Mouse (Mus musculus): ENCODE measurements around the gene Mthfsl.
A peak's percentile ranks its signal among the peaks of the same experiment; 100 is the strongest.
"Not testable (repeated sequence)": the region's sequence is repeated elsewhere in the genome, so short reads cannot be mapped to it uniquely, and the experiment has no call there.

The Mthfsl gene

GRCm38 (mm10) chr9:88719989-88720537, at the start of gene Mthfsl:
Gene Mthfsl (minus strand): TSS chr9:88720296.
- peak; percentile 20 for DNase-seq

- not testable (repeated sequence) for DNase-seq
Observed at GRCm38 (mm10) chr9:88769470-88769869, 49.4 kb upstream of the Mthfsl start.

GRCm38 (mm10) chr9:88746687-88747086, 26.6 kb upstream of the Mthfsl start:
- DNase-seq = not testable (repeated sequence)

GRCm38 (mm10) chr9:88746046-88746445, 25.9 kb upstream of the Mthfsl start:
- DNase-seq = not testable (repeated sequence)

DNA sequence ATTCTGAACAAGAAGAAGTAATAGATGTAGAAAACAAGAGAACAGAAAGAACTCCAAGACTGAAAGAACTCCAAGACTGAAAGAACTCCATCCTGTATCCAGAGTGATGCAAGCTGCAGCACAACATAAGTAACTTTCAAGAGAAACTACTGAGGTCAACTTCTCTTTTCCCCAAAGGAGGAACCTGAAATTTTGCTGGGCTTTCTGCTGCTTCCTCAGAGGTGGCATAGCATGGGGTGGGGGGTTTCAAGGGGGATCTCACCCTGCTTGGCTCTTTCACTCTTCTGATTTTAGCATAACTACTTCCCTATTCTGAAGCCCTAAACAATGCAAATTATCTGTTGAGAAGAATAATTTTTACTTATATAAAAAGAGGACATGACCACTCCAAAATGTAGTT, 15.2 kb upstream of the Mthfsl start:
- DNase-seq = not testable (repeated sequence)

- DNase-seq = not testable (repeated sequence)
Observed at GRCm38 (mm10) chr9:88733182-88733581, 13.1 kb upstream of the Mthfsl start.

DNA sequence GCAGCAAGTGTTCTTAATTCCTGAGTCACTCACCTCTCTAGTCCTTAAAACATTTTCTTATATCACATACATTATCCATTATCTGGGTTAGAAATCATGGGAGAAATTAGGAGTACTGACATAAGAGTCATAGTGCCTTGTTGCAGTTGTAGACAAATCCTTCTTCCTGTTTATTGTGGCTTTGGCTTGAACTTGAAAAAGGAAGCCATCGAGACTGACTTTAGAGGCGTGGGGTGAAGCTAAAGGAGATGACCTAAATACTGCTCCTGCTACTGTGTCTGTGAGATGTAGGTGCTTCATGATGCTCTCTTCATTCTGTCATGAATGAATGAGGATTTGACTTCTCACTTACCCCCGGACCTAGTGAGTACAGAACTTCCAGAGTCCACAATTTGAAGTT, 12.2 kb upstream of the Mthfsl start:
- not testable (repeated sequence) for DNase-seq

GRCm38 (mm10) chr9:88731728-88732127, 11.6 kb upstream of the Mthfsl start, which contains the start of gene Bcl2a1d:
Gene Bcl2a1d (minus strand): TSS chr9:88731914.
- DNase-seq = not testable (repeated sequence)

DNA sequence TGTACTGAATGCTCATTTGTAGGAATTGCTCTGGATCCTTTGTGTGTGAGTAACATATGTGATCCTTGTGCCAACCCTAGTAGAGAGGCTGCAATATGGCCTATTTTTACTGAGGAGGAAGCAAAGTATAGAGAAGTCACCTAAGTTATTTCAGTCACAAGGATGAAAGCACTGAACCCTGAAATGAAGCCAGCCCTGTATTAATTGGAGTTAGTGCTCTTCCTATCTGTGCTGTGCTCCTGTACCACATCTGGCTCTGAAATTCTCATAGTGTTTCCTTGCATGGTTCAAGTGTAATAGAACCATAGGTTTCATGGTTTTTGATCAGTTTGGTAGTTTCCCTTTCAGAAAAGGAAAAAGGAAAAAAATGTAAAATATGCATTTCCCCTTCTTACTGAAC, 8.2 kb upstream of the Mthfsl start:
- not testable (repeated sequence) for DNase-seq

DNA sequence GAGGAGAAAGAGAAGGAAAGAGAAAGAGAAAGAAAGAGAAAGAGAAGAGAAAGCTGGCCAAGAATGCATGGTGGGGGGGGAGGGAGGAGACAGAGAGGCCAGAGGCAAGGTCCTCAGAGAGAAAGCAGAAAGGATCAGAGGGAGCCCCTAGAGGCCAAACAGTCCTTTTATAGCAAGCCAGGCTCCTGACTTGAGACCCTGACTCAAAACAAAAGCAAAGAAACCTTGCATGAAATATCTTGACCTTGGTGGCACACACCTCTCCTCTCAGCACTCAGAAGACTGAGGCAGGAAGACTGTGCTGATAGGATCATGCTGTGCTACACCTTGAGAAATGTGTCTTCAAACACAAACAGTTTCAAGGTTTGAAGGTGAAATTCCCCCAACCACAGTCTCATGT, 1.5 kb upstream of the Mthfsl start:
- not testable (repeated sequence) for DNase-seq

- DNase-seq = peak; percentile 53
Observed at GRCm38 (mm10) chr9:88719073-88719921, 799 bp downstream of the Mthfsl start.

- peak; percentile 8 for DNase-seq
Observed at GRCm38 (mm10) chr9:88718593-88718992, 1.5 kb downstream of the Mthfsl start.

- peak; percentile 39 for DNase-seq
Observed at GRCm38 (mm10) chr9:88718140-88718539, 2.0 kb downstream of the Mthfsl start.

DNA sequence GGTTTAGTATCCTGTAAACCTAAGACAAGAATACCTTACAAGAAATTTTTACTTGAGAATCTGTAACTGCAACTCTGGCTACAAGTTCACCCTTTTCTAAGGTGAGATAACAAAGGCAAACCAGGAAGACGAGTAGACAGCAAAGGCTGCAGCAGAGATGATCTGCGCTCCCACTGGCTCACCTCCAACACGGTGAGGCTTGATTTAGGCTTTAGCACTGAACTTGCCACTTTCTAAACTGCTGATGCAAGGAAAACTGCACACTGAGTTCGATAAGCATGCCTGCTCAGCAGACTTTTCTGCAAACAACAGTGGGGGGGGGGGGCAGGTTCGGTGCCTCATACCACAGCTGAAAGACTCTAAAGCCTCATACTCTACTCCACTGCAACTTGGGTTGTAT, 5.6 kb downstream of the Mthfsl start:
- peak; percentile 36 for DNase-seq

- peak; percentile 54 for DNase-seq
Observed at GRCm38 (mm10) chr9:88712164-88712749, 7.8 kb downstream of the Mthfsl start.

- not testable (repeated sequence) for DNase-seq
Observed at GRCm38 (mm10) chr9:88710910-88711438, 9.1 kb downstream of the Mthfsl start.

GRCm38 (mm10) chr9:88710439-88710838, 9.7 kb downstream of the Mthfsl start:
- not testable (repeated sequence) for DNase-seq

DNA sequence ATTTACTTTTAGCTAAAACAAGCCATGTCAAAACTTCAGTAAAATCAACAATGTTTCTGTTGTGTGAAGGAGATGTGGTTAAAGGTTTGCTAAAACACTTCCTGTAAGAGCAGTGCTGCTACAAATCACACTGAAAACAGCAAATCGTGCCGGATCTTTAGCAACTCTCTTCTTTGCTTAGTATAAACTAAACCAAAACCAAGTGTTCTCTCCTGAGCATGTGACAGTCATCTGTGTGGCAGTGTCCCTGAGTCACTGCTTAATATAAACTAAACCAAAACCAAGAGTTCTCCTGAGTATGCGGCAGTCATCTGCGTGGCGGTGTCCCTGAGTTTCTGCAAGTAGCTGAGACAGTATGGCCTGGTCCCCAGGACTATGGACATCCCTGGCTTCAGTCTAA, 10.3 kb downstream of the Mthfsl start:
- DNase-seq = not testable (repeated sequence)

GRCm38 (mm10) chr9:88709304-88709703, 10.8 kb downstream of the Mthfsl start:
- DNase-seq = no peak

- DNase-seq = no peak
Observed at GRCm38 (mm10) chr9:88706700-88707099, 13.4 kb downstream of the Mthfsl start.

DNA sequence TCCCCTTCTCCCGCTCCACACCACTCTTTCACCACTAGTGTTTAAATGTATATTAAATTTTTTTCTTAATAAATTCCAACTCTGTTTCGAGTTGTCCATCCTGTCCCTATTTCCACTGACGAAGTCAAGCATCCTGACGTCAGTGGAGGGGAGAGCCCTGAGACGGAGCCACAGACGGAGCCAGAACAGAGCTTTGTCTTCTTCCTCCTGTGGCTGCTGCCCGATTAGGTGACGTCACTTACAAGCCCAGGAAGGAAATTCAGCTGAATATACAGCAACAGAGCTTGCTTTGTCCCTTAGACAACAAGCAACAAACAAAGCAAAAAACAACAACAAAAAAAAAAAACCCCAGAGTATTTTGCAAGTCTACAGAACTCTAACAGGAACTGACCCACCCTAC, 14.9 kb downstream of the Mthfsl start:
- DNase-seq = not testable (repeated sequence)

DNA sequence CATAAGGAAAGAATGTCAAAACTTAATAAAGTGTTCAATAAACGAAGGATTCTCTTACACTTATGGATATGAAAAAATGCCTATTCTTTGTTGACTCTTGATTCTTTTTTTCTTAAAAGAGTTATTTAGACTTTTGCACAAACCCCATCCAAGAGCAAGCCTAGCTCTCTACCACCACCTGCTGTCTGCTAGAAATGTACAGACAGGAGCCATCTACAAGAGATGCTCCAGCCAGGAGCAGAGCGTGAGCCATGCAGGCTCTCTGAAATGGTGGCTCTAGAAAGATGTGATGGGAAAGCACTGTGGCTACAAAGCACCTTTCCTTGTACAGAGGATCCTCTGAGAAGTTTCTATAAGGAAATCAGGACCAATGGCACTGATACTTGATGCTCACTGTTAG, 21.4 kb downstream of the Mthfsl start:
- not testable (repeated sequence) for DNase-seq

- DNase-seq = not testable (repeated sequence)
Observed at GRCm38 (mm10) chr9:88691307-88691706, 28.8 kb downstream of the Mthfsl start.
